Mouse (Mus musculus) left cerebral cortex, postnatal 4 days (tissue): ENCODE results near the gene Trdmt1. TPM values are rescaled to one million over a fixed set of nuclear protein-coding genes. Genes with fewer than 3 reads are reported as not detected.

Experiments used
- DNase-seq: peaks from one replicate; pipeline ENCODE4 v3.0.0-alpha.2; 2022
- intact Hi-C: fragments of 180-260 bp; cut with DNase I; formaldehyde crosslinking; loops from one replicate; pipeline ENCODE4 v1.15.1; 2025
- total RNA-seq, 2 experiments: library from RNA; stranded (reverse); gene quantifications; 2 replicates each; pipeline ENCODE4 v1.2.3; 2021

The Trdmt1 gene
- total RNA-seq, 2 experiments from 2014 or later: 5.2 to 7.2 TPM

DNA sequence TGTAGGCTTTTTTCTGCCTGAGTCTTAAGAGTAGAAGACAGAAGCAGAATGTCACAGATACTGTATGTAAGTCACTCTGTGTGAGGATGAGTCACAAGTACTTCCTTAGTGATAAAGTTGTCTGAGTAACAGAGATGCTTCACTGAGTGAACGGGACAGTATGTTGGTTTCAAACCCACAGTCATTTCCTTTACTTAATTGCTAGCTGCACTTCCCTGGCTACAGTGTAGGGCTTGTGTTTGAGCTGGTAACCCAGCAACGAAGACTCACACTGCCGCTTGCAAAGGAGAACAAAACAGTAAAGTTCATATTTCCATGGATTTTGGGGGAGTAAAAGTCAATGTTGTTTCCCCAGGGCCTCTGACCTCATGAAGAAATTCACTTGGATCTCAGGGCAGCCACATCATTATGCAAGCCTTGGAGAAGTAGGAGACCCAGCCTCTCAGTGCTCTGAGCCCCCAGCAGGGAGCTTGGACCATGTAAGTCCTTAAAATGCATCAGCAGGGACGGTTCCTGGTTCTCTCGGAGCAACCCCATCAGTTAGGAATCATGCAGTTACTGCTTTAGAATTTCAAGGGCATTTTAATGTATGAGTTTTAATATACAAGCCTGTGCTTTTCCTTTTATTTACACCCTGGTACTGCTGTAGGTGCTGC lies 14.3 kb upstream of the Trdmt1 start:
- no peak for DNase-seq
- intact Hi-C loops: no loop called here

DNA sequence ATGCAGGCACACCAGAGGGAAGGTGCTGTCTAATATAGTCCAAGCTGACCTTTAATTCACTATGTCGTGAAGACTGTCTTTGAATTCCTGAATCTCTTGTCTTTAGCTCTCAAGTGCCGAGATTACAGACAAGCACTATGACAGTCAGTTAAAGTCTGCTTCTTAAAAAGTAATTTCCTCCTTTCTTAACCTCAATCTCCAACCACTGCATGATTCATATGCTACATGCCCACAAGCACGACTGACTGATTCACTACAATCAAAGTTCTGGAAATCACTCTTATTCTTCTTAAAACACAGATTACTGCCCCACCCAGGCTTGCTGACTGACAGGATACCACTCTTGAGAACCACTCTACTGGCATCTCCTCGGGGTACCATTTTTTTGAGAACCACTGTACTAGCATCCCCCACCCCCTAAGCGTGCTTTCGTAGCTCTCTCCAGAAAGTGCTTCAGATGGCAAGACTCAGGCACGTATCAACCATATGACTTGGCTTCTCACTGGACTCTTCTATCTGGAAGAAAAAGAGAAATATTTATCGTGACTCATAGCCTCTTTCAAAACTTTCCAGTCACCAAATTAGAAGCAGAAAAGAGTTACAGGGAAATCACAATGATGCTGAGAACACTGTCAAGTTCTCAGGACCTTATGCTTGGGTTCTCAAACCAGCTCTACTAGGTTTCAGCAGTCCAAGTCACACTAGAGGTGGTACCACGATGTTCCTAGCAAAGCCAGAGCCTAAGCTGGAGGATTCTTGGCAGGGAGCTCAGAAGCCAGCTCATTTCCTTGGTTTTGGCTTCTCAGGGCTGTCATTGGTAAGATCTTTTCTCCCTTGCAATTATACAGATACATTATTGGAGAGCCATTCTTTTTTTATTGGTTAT lies 12.9 kb upstream of the Trdmt1 start:
- intact Hi-C loops: no loop called here
- no peak for DNase-seq

DNA sequence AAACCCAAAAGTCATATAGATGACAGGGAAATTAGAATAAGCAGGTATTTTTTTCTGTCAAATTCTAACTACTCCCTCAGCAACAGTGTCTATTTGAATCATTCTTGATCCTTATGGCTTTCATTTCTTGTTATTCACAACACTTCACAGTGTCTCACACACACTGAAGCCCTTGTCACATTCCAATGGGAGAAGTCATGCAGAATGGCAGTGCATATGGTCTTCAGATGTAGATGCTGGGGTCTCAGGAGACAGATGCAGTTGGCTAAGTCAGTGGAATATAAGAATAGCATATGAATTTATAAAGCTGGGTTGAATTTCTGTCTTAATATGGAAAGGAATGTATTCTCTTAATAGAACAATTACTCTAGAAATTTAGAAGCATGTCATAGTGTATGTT lies 11.8 kb upstream of the Trdmt1 start:
- DNase-seq: no peak
- intact Hi-C loops: no loop called here

DNA sequence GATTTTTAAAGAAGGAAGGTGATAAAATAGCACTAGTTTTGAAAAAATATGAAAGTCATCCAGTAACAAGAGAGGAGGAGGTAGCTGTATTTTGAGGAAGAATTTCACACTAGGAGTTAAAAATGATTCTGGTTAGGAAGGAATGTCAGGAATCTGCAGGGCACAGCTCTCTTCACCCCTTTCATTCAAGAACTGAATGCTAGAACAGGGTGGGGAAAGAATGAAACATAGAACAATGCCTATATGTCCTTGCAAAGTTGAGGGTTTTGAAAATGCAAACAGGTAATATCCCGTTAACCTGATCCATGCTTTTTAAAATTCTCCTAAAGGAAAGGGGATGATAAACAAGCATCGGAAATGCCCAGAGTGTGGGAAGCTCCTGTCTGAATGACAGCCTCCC lies 9.5 kb upstream of the Trdmt1 start:
- DNase-seq: no peak
- intact Hi-C loops: no loop called here

DNA sequence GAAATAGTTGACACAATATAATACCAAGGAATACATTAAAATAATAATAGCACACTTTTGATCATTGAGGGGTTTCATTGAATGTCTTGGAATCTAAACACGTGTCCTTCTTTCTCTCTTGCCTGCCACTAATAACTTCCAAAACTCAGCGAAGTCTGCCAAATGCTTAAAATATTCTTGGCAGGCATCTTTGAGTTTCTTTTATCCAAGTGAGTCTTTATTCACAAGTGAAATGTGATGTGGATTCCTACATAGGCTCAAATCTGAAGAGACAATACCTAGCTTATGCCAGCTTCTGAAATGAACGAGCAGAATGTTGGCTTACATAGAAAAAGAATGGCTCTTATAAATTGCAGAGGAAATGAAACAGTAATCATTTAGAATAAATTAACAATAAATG lies 4.3 kb upstream of the Trdmt1 start:
- DNase-seq: no peak
- intact Hi-C loops: no loop called here

DNA sequence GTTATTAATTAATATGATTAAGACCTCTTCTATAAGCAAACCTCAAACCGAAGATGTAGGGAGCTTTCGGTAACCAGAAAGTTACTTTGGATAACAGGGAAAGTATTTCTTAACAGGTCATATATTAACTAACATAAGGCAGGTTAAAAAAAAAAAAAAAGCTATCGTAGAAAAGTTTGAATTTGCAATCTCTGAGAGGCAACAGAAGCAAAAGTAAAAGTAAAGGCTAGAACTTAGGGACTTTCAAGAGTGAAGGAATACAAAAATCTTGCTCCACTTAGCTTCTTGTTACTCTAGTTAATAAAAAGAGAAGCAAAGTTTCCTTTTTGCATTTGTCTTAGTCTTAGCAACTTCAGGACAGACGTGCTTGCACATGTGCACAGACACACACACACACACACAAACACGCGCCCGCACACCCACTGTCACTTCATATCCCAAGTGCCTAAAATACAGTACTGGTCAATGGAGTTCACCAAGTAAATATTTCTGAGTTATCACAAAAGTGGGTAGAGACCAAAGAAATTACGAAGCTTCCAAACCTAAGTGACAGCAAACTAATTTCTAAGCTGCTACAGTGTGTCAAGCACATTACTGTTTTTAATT lies 846 bp downstream of the Trdmt1 start:
- DNase-seq: no peak
- intact Hi-C loops: no loop called here

DNA sequence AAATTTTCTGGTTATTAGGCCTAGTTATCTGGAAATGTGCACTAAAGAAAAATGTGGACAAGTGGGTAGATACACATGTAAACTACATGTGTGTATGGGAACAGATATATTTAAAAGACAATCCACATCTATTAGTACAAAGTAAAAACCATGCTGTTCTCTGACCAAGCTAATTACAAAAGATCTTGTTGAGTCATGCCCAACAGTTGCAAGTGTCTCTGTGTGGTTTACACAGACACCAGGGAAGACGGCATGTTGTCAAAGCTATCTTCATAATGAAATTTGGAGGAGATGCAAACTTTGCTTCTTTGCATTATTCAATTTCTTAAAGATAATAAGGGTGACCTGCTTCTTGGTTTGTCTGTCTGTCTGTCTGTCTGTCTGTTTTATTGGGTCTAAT lies 4.6 kb downstream of the Trdmt1 start:
- no peak for DNase-seq
- intact Hi-C loops: no loop called here

DNA sequence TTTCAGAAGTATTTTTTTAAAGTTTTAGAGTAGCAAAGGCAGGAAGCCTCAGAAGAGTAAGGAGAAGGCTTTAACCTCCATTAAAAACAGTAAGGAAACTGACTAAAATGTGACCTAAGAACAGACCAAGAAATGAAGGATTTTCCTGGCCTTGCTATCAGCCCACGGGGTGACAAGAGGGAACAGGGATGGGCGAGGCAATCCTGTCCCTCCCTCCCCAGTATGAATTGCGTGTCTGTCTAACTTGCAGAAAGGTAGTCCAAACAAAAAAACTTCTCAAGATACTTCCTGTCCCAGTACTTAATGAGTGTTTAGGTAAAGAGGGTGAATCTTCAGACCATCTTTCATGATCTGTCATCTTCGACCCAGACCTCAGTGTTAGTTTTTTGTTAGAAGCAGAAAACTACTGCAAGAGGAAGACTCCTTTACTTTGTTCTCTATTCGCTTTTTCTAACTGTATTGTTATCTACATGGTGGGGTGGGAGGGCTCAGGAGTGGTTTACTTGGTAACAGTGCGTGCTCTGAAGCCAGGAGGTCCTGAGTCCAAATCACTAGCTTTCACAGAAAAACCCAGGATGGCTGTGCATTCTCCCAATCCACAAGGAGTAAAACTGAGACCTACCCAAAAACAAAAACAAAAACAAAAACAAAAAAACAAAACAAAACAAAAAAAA lies 5.6 kb downstream of the Trdmt1 start:
- DNase-seq: no peak
- intact Hi-C loops: no loop called here

DNA sequence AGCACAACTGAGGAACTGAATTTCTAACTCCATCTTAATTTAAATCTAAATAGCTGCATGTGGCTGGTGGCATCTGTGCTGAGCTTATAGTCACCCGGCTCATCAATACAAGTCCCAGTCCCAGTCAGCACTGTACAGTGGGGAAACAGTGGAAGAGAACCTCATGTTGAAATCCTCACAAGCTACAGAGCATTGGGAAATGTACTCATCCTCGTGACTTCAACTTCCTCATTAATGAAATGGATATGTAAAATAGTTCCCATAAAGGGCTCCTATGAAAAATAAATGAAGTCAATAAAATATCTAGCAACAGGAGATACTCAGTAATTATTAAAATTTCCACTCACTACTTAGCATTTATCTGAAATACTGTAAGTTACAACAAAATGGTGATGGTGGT lies 6.2 kb downstream of the Trdmt1 start:
- intact Hi-C loops: no loop called here
- DNase-seq: no peak

DNA sequence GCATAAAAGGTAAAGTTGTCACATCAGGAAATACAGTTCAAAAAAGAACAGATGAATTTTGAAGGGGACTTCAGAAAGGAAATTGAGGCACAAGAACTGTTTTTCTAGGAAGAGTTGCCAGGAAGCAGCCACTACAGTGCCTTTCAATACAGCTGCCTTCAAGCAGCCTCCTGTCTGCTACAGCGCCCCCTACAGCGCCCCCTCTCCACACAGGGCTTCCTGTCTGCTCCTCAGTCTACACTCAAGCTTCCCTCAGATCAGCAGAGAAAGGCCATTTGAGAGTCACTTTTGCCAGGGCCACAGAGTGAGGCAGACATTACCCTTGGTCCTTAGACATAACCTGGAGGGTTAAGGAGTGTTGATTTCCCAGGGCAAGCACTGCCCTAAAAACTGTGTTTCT lies 6.7 kb downstream of the Trdmt1 start:
- DNase-seq: no peak
- intact Hi-C loops: no loop called here

DNA sequence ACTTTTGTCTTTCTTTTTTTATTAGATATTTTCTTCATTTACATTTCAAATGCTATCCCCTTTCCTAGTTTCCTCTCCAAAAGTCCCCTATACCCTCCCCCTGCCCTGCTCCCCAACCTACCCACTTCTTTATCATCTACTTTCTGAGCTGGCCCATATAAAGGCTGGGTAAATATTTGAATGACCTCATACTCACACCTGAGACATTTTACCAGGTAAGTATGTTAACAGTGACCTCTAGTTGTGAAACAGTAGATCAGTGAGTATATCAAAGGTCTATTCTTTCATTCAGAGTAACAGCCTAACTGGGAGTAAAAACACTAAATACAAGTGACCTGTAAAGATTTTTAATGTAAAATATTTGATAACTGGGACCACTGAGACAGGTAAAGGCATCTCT lies 7.7 kb downstream of the Trdmt1 start:
- intact Hi-C loops: no loop called here
- DNase-seq: no peak

DNA sequence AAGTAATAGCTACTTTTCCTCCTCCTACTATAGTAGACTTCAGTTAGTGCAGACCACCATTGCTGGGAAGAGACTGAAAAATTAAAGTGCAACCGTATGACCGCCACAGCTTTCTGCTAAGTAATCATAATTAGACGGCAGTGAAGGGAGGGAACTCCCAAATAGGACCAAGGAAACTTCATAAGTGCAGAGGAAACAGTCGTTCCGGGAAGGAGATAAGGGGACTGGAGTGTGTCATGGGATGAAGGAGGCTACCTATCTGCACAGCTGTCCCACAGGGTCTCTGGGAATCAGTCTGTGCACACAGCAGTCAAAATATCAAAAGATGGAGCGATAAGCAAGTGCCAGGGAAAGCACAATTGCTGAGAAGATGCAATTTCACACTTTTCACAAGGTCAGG lies 13.8 kb downstream of the Trdmt1 start:
- intact Hi-C loops: no loop called here
- no peak for DNase-seq

DNA sequence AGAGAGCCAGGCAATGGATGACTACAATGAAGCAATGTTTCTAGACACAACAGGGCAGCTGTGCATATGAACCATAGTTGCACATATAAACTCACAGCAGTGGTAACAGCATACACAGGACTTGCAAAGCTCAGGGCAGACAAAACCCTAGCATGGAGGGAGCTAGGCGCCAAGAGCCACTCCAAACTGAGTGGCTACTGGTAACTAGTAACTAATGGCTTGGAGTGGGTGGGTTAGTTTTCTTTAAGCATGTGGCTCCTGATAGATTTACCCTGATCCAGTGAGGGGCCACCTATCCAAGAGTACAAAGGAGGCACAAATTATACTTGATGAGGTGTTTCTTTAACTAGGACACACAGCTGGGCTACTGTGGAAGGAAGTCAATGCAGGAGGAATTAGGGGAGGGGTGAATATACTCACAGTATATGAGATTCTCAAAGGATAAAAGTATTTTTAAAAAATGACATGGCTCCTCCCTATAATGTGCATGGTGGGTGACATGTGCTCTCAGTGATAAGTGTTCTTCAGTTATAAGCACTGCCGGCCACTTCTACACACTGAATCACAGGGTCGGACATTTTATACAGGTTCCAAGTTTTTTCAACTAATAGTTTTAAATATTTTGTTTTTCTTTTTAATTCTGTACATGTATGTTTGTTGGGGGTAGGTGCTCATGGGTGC lies 15.1 kb downstream of the Trdmt1 start:
- DNase-seq: no peak
- intact Hi-C loops: no loop called here

DNA sequence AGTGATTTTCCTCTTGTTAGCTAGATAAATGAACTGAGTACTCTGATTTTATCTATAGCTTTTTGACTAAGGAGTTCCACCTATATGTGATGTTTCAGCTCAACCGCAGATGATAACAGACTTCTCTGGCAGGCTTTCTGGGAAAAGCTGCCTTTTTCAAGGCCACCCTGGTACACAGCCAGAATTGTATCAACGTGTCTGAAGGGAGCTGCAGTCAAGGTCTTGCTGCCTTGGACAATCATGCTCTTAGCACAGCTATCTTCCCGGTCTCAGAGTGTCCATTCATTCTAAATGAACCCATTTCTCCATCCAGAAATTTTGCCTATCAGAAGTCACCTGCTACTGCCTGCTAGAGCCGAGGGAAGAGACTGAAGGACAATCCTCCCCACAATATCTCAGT lies 16.9 kb downstream of the Trdmt1 start:
- intact Hi-C loops: no loop called here
- DNase-seq: no peak

DNA sequence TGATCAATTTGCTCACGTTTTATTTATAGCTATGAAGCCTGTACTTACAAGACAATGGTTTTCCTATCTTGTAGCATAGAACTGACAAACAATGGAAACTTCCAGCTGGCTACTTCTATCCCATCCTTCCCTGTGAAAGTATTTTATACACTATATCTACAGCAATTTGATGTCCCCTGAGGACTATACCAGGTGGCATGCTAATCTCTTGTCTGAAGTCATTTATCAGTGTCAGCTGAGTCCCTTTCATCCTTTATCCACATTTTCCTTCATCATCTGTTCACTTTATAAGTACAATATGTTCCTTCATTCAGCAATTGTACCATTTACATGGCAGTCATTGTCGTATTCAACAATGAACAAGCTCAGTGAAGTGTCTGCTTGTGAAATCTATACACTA lies 17.3 kb downstream of the Trdmt1 start:
- intact Hi-C loops: no loop called here
- DNase-seq: no peak

DNA sequence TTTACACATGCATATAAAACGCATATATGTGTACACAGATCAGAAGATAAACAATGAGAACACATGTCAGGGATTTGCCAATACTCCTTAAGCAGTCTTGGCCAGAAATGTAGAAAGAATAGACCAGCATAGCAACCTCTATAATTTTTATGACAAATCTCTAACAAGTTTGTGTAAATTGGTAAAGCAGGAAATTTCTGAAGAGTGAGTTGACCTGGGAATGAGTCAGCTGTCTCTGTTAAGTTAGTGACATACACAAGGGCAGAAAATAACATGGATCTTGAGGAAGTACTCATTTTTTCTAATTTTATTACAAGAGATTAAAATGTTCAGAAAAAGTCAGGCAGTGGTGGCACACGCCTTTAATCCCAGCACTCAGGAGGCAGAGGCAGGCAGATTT lies 18.3 kb downstream of the Trdmt1 start:
- DNase-seq: no peak
- intact Hi-C loops: no loop called here

DNA sequence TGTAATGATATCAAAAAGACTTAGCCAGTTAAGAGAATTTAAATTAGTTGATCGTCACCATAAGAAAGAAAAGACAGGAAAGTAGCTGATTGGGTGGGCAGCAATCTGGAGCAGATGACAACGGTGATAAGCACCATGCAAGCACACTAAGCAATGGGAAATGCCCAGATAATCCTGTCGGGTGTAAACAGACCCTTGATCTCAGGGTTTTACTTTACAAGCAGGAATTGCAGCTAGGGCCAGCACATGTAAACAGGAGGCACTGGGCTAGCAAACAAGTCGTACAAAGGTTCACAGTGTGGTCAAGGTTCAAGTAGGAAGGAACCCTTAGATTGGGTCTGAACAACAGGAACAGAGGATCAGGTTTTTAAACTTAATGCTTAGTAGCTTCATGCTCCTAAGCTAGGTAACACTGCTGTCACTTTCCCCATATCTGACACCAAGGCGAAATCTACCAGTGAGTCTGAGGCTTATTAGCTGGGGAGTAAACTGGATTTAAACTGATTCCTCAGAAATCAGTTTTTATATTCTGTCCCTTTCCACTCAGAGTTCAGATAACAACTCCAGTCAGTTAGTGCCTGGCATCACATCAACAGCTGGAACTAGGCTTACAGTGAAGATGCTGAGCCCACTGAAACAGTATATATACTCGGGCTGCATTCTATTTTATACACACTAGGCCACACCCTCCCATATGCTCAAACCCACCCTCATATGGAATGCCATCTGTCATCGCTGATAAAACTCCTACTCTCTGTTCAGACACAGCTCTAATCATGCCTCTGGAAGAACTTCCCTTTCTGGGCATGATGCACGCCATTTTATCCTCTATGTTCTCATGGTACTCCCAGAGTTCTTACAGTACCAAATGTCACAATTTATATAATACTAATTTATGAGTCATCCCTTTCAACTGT lies 20.7 kb downstream of the Trdmt1 start:
- intact Hi-C loops: no loop called here

DNA sequence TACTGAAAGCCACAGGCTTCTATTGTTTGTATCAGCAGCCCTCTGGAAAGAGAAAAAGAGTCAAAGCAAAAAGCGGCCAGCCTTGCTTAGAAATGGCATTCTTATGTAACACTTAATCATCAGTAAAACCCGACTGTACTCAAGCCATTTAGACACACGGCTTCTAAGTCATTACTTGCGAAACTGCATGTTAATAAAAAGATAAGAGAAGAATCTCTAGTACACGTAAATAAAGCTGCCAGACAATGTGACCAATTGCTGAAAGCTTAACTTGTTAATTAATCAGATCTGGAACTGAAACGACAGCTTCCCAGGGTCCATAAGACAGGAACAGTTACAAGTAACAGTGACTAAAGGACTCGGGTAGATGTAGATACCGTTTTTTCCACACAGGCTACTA lies 22.4 kb downstream of the Trdmt1 start:
- intact Hi-C loops: no loop called here
- DNase-seq: no peak

More for the DNA sequence above, 20.7 kb downstream of the Trdmt1 start:
- DNase-seq: no peak

DNA sequence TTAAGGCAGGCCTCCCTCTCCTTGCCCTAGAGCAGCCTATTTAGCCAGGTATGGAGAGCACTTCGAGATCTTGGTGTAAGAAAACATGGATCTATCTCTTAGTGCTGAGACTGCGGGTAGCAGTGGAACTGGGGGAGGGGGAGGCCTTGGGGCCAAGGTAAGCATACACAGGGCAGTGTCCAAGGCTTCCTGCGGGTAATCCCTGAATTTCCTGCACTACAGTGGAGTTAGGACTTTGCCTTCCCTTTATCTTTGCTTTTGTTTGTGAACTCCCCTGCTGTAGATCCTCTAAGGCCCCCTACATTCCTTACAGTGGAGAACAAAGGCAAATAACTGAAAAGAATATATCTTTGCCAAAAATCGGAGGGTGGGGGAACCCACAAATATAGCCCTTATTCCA lies 29.5 kb downstream of the Trdmt1 start:
- DNase-seq: no peak
- intact Hi-C loops: no loop called here

DNA sequence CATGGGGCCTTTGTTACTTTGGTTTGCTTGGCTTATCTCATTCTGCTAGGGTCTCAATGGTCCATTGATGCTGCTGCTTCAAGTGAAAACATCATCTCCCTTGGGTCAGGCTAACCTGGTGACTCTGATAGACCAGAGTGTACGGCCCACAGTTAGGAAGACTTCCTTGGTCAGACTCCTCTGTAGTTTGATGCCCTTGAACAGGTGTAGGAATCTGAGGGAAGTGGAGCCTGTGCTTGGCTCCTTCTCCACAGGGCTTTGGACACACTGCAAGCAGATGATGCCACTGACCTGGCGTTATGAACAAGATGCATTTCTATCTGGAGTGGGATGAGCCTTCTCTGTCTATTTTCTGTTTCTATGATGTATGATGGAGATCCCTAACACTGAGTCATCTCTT lies 41.8 kb downstream of the Trdmt1 start:
- intact Hi-C loops: no loop called here
- no peak for DNase-seq
